Mouse (Mus musculus) Muller cell, postnatal 12 days (primary cell): ENCODE measurements at regions not wholly inside any gene's neighbourhood (a gene's known extent, or its start where the extent isn't known, plus 50 kb on each side); places are given as distances from the start of the nearest gene placed in this dataset.
A peak's percentile ranks its signal among the peaks of the same experiment; 100 is the strongest.

ENCODE experiments used
- DNase-seq: peaks from one replicate; pipeline ENCODE4 v3.0.0-alpha.2; 2015; ENCODE audit errors: inconsistent ontology term

GRCm38 (mm10) chr1:185519811-185520210, 65.2 kb downstream of the Slc30a10 start:
- no peak for DNase-seq

- no peak for DNase-seq
These were observed 69.4 kb downstream of the Slc30a10 start for GRCm38 (mm10) chr1:185524020-185524419.

- peak; percentile 49 for DNase-seq
These were observed 78.8 kb downstream of the Slc30a10 start for GRCm38 (mm10) chr1:185533471-185533870.

GRCm38 (mm10) chr1:185534129-185534528, 79.5 kb downstream of the Slc30a10 start:
- DNase-seq = no peak

GRCm38 (mm10) chr1:185535321-185535720, 80.7 kb downstream of the Slc30a10 start:
- no peak for DNase-seq

GRCm38 (mm10) chr1:185537236-185537635, 82.6 kb downstream of the Slc30a10 start:
- no peak for DNase-seq

GRCm38 (mm10) chr1:185539458-185539857, 84.8 kb downstream of the Slc30a10 start:
- DNase-seq = no peak

GRCm38 (mm10) chr1:185546346-185546745, 91.7 kb downstream of the Slc30a10 start:
- DNase-seq = peak; percentile 71

GRCm38 (mm10) chr1:185572761-185573530, 118.3 kb downstream of the Slc30a10 start:
- DNase-seq = peak; percentile 92

- no peak for DNase-seq
These were observed 120.3 kb downstream of the Slc30a10 start for GRCm38 (mm10) chr1:185574978-185575377.

- DNase-seq = no peak
These were observed 125.2 kb downstream of the Slc30a10 start for GRCm38 (mm10) chr1:185579824-185580223.

- no peak for DNase-seq
These were observed 130.7 kb downstream of the Slc30a10 start for GRCm38 (mm10) chr1:185585191-185585870.

- no peak for DNase-seq
These were observed 133.2 kb downstream of the Slc30a10 start for GRCm38 (mm10) chr1:185587671-185588347.

GRCm38 (mm10) chr1:185588348-185588719, 133.7 kb downstream of the Slc30a10 start:
- DNase-seq = no peak

- peak; percentile 86 for DNase-seq
These were observed 142.2 kb downstream of the Slc30a10 start for GRCm38 (mm10) chr1:185596815-185597214.

- DNase-seq = no peak
These were observed 143.9 kb downstream of the Slc30a10 start for GRCm38 (mm10) chr1:185598514-185598913.

GRCm38 (mm10) chr1:185601166-185601565, 146.5 kb downstream of the Slc30a10 start:
- DNase-seq = no peak

- DNase-seq = no peak
These were observed 151.3 kb downstream of the Slc30a10 start for GRCm38 (mm10) chr1:185605996-185606395.

GRCm38 (mm10) chr1:185607611-185608010, 153.0 kb downstream of the Slc30a10 start:
- DNase-seq = no peak

GRCm38 (mm10) chr1:185608440-185608839, 153.8 kb downstream of the Slc30a10 start:
- no peak for DNase-seq

GRCm38 (mm10) chr1:185610586-185610985, 155.9 kb downstream of the Slc30a10 start:
- no peak for DNase-seq

- no peak for DNase-seq
These were observed 161.3 kb downstream of the Slc30a10 start for GRCm38 (mm10) chr1:185615819-185616429.
